Mouse (Mus musculus) spleen, adult 12 weeks (tissue): ENCODE results near the gene Mrtfa.

Experiments
- DNase-seq: peaks from one replicate; pipeline ENCODE4 v3.0.0; 2022; ENCODE audit warnings: low spot score

Mrtfa gene

DNA sequence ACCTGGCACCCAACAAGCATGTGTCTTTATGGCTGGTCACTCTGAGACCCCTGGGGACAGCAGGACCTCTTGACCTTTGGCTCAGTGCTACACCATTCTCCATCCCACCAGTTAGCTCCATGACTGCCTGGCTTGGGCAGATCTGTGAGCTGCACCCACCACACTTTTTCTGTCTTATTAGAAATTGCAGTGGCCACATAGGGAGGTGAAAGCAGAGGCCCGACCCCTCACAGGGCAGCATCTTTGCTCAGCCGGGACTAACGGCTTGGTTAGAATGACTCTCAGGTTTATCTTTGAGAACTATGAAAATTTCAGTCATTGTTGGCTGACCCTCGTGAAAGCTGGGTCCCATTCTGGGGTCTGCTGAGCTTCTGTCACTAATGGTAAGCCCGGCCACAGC lies 163.7 kb downstream of the Mrtfa start:
- no peak for DNase-seq

DNA sequence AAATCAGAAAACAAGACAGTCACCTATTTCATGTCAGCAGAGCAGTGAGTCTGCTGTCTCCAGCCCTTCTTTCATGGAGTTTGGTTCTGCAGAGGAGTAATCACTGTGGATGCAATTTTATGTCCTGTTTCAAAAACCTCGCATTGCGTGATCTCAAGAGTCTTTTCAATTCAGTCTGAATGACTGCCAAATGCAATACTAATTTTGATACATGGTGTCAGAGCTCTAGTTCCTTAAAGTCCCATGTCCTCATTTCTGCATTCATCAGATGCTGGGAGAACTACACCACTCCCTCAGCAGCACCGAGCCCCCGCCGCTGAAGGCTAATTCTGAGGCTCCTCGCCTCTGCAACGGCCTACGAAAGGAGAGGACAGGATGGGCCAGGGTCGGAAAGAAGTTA lies 166.7 kb downstream of the Mrtfa start:
- no peak for DNase-seq

DNA sequence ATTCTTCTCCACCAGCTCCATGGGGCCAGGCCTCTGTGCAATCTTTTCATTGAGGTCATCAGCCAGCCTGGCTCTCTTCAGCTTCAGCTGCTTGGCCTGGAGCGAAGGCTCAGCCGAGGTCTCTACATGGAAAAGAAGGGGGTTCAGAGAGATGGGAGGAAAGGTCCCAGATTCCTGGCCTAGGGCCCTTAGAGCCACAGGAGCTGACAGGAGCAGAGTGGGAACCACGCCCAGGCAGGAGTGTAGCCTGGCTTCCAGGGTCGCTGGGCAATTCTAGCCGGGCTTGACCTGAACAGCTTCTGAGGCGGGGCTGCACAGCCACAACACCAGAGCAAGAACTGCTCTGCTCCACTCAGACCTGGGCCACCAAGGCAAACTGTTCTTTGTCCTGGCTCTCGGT lies 168.1 kb downstream of the Mrtfa start:
- no peak for DNase-seq

DNA sequence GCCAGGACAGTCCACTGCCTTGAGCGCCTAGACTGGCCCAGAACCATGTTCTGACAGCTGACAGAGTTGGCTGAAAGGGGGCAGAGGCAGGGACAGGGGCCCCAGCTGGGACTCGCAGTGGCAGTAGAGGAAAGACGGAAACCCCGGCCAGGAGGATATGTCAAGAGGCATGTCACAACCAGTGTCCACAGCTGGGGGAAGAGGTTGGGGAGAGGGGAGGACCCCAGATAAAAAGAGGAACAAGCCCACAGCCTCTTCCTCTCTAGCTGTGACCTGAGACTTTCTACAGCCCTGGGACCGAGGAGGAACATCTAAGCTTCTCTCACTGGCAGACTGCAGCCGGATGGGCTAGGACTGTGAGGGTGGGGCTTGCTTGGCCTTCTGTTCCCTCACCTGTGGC lies 169.2 kb downstream of the Mrtfa start:
- DNase-seq, result no peak

DNA sequence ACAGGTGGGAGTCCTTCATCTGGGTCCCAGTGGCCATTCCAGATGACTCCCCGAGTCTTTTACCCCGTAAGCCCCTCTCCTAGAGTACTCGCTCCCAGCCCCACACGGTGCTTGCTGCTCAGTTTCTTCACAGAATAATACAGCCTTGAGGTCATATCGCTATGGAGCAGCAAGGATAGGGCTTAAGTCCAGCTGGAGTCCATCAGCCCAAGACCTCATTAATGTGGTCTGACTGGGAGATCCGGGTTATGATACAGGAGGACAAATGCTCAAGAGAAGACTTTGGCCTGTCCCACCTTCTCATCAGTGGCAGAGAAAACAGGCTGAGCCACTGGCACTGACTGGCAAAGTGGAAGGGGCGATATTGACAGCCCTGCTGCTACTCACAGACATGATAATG lies 173.2 kb downstream of the Mrtfa start:
- no peak for DNase-seq

DNA sequence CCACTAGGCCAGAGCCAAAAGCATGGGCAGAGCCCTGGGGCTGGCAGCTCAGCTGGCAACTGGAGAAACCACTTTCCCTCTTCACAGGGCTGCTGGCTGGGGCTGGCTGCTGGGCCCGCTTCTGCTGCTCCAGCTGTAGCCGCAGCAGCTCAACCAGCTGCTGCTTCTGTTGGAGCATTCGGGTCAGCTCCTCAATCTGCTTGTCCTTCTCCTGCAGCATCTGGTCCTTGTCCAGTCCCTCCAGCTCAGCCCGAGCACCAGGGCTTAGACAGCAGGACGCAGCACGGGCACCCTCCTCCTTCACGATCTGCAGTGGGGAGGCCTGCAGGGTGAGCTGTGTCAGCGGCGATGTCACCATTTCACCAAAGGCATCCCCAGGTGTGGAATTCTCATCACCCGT lies 174.1 kb downstream of the Mrtfa start:
- no peak for DNase-seq

DNA sequence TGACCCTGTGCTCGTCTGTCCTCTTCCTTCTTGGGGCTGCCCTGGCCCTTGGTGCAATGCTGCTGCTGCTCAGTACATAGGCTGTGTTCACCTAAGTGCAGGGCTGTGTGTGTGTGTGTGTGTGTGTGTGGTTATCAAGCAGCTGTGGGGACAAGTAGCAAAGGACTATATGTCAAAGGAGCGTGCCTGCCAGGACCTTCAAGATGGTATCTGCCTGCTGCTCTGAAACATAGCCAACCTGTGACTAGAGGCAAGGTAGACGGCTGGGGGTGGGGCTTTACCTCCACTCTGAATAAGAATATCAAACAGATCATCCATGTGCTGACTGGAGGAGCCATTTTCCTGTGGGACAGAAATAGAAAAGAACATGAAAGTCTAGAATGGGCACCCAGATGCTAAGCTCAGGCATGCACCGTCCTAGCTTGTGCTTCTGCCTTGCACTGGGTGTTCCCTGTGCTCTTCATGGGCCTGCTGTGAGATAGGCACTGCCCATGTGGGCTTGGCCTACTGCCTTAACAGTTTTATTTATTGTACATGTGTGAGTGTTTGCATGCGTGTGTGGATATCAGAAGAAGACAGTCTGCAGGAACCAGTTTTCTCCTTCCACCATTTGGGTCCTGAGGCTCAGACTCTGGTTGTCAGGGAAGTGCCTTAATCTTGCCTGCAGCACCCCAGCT lies 175.4 kb downstream of the Mrtfa start:
- no peak for DNase-seq

DNA sequence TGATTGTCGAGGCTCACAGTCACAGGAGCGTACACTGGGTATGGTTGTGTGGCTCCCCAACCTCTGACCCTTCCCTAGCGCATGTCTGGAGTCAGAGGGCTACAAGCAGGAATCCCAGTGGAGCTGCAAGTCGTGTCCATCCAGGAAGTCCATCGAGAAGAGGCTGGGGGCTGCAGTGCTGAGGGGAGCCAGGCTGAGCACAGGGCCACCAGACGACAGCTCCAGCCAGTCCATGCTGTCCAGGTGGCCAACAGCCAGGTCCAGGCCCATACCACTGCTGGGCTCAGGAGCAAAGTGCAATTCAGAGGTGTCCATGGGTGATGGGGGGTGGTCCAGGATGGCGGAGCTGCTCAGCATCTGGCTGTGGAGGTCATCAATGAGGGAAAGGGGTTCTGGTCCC lies 177.4 kb downstream of the Mrtfa start:
- no peak for DNase-seq

DNA sequence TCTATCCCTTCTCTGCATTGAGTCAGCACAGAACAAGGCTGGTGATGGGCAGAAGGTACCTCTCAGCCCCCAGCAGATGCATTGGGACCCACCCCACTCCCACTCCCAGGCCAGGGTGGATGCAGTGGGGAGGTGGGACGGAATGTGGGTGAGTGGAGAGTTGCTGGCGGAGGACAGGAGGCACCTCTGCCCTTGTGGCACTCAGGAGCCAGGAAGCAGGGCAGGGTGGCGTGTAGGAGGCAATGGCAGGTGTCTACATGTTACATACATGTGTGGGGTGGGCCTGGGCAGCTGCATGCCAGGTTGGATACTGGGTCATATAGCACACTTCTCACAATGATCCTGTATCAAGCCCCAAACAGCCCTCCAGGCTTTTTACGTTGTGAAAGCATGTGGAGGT lies 178.2 kb downstream of the Mrtfa start:
- DNase-seq, result no peak

DNA sequence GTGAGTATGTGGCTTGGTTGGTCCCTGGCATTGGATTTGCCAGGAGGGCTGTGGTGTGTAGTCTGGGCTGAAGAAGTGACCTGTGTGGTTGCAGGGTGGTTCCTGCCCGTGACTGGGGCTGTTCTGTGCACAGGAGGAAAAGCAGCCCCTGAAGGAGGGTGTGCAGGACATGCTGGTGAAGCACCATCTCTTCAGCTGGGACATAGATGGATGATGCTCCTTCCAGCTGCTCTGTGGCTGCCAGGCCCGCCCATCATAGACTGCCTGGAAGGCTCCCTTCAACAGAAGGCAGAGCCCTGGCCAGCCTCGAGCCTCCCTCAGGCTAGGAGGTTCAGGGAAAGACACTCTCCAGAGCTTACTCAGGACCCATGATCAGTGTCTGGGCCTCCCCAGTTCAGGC lies 179.0 kb downstream of the Mrtfa start:
- no peak for DNase-seq

DNA sequence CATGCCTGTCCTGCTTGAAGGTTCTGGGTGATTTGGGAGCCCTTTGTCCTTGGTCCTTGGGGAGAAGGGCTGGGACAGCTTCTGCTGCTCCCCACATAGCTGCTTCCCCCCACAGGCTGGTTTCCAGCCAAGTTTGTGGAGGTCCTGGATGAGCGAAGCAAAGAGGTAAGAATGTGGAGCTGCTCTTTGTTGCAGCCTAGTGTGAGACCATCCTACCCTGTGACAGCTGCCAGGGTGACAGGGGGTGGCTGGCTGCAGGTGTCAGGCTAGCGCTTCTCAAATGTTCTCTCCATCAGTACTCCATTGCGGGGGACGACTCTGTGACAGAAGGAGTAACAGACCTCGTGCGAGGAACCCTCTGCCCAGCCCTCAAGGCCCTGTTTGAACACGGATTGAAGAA lies 180.4 kb downstream of the Mrtfa start:
- DNase-seq, result no peak

DNA sequence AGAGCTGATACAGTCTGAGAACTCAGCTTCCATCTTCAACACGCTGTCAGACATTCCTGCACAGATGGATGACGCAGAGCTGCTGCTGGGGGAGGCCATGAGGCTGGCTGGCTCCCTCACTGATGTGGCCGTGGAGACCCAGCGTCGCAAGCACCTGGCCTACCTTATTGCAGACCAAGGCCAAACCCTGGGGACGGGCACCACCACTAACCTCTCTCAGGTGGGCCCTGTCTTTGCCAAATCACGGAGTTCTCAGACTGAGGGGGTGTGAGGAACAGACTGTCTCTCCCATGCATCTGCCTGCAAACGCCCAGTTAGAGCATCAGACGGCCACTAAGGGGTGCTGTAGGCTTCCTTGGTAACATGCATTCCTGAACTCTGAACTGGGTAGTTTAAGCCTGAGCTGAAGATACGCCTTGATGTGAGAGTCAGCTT lies 181.9 kb downstream of the Mrtfa start:
- DNase-seq, result no peak

DNA sequence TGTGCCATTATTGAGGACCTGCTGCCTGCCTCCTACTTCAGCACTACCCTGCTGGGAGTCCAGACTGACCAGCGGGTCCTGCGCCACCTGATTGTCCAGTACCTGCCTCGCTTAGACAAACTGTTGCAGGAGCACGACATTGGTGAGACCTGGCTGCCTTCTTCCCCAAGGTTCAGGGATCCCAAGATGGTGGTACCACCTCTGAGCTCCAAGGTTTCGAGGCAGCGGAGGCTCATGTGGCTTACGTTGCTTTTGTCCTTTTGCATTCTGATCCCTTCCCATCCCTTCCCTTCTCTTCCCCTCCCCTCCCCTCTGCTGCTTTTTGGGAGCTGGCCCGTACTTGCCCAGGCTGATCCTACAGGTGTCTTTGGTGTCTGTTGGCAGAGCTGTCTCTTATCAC lies 182.7 kb downstream of the Mrtfa start:
- no peak for DNase-seq

DNA sequence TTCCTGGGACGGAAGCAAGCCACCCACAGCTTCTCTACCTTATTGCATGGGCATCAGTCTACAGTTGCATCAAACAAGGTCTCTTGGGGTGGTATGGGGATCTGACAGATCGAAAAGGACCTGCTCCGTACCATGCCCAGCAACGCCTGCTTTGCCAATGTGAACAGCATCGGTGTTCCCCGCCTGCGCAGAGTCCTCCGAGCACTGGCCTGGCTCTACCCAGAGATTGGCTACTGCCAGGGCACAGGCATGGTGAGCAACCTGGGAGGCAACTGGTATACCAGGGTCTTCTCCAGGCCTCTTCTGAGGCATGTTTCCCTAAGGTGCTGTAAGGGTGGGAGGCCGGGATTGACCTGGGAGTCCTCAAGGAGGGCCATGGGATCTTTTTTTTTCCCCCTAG lies 183.2 kb downstream of the Mrtfa start:
- no peak for DNase-seq

DNA sequence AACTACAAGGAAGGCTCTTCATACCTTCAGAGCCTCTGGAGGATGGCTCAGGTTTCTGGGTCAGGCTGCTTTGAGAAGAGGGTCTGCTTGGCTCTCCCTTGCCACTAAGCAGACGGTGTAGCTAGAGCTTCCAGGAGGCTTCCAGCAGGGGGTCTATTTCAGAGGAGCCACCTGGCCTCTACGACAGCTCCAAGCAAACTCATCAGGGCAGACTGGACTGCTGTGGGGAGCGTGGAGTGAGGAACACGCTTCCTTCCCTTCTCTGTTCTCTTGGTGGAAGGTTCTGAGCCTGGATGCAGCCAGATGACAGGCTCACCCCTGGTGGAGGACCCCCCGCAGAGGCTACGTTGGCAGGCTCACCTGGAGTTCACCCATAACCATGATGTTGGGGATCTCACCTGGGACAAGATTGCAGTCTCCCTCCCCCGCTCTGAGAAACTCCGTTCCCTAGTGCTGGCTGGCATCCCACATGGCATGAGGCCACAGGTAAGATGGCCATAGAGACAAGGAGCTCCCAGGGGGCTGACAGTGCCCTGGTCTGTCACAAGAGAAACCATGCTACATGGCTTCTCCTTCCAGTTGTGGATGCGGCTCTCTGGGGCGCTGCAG lies 184.3 kb downstream of the Mrtfa start:
- DNase-seq, result no peak

DNA sequence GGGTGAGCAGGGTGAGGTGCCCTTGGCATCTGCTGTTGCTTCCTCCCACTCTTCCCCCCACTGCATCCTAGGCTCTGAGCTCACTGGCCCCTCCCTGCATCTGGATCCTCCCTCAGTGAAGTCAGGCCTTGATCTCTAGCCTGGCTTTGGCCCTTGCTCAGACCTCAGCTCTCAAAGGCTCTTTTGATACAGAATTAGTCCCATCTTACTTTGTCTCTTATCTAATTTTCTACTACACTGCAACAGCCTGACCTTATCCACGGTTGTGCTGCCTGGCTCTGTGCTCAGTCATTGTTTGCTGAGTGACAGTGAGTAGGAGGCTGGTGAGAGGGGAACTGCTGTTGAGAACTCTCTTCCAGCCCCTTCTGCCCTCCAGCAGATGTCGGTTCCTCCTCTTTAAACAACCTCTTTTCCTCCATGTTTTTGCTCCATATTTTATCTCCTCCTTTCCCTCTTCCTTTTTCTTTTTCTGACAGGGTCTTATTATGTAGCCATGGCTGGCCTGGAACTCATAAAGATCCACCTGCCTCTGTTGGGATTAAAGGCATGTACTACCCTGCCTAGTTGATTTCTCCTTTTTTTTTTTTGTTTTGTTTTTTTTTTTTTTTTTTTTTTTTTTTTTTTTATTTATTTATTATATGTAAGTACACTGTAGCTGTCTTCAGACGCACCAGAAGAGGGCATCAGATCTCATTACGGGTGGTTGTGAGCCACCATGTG lies 190.0 kb downstream of the Mrtfa start:
- DNase-seq, result no peak

DNA sequence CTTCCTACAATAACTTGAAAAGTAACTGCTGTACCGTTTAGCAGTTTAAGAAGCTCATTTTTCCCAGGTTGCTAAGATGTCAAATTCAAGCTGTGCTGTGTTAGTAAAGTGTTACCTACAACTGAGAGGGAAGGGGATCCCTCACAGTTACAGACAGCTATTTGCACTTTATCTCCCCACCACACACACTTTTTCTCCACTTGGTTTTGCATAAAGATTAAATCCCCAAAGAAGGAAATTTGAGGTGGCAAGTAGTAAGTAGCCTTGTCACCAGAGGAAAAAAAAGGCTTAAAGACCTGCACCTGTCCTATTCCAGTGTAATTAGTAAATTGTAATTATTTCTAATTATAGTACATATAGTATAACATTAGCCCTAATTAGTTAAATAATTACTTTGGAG lies 193.5 kb downstream of the Mrtfa start:
- no peak for DNase-seq

DNA sequence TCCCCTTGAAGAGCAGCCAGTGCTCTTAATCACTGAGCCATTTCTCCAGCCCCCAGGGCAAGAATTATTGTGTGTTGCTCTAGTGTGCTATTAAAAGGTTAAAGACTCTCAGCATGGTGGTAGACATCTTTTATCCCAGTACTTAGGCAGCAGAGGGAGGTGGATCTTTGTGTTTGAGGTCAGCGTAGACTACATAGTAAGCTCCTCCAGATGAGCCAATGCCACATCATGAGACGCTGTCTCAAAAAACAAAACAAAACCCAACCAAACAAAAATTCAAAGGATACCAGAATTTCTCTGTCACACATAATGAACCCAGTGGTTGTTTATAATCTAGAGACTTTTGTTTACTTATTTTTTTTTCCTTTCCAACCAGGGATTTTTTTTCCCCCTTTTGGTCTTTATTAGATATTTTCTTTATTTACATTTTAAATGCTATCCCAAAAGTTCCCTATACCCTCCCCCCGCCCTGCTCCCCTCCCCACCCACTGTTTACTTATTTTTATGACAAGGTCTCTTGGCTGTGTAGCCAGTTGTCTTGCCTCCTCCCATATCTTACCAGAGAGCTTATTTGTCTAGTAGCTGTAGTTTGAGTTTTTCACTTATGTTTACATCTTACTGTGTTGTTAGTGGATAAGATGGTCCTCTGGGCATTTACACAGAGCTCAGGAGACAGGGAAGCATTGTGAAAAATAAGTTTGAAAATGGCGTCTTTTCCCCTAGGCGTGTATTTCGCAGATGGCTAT lies 194.3 kb downstream of the Mrtfa start:
- DNase-seq, result no peak

DNA sequence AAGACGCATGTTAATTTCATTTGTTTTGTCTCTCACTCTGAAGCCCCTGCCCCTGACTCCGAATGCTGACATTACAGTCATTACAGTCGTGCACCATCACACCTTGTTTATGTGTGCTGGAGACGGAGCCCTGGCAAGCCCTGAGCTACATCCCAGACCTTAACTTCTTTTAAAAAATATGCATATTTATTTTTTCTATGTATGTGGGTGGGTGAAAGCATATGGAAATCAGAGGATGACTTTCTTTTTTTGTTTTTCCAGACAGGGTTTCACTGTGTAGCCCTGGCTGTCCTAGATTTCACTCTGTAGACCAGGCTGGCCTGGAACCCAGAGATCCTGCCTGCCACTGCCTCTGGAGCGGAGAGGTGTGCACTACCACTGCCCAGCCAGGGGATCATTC lies 195.6 kb downstream of the Mrtfa start:
- no peak for DNase-seq

DNA sequence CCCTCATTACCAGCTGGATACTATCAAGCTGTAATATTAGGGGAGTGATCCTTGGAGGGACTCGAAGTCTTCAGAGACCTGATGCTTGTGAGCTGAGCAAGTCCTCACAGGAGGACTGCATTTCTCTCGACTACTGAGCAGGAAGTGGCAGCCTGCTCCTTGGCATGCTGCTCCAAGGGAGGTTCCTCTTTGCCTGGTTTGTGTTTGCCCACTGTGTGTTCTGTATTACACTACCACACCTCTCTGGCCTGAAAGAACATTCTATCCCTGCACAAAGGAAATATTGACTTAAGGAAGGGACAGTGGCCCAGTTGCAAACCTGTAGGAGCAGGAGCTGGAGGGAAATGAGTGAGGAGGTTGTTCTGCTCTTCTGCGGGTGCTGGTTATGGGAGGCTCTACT lies 200.8 kb downstream of the Mrtfa start:
- no peak for DNase-seq

DNA sequence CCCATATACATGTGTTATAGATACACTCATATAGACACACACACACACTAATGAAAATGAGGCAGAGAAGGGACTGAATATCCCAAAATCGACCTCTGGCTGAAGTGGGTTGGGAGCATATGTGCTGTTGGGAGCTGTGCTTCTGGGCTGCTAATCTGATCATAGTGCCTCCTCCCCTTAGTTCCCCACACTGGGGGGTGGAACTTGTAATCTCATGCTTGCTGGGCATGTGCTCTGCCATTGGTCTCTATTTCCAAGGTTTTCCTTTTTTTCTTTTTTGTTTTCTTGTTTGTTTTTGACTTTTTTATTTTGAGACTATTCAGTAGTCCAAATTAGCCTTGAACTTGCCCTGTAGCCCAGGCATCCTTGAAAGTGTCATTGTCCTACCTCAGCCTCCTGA lies 202.2 kb downstream of the Mrtfa start:
- DNase-seq, result no peak

DNA sequence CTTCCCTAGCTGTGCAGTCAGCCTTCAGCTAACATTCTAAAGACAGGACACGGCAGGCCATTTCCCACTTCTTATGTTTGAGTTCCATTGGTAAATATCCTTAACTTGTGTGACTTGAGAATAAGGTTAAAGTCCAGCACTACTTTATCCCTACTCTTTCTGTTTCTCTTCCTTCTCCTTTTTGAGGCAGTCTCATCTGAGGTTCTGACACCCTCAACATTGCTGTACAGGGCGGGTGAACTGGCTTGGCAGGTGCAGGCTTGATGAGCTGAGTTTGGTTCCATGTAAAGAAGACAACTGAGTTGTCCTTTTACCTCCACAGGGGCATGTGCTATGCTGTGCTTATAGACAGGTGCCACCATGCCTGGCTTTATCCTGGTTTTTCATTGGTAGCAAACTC lies 207.3 kb downstream of the Mrtfa start:
- DNase-seq, result no peak

DNA sequence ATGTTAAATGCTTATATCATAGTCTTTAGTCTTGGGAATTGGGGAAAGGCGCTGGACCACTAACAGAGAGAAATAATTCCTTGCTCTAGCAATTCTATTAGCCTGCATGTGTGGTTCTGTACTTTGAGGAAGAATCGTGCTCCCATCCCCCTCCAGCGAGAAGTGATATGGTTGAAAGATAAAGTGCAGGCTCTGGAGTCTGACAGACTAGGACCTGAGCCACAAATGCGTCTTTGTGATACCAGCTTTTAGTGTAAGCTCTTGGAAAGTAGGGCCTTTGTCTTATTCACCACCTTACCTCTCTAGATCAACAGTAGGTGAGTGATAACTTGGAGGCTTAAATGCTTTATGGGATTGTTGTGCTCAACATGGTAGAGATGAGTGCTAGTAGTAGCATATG lies 209.4 kb downstream of the Mrtfa start:
- DNase-seq, result no peak
